ENCODE assay signal across 26 mouse cellular contexts in the genomic region with DNA sequence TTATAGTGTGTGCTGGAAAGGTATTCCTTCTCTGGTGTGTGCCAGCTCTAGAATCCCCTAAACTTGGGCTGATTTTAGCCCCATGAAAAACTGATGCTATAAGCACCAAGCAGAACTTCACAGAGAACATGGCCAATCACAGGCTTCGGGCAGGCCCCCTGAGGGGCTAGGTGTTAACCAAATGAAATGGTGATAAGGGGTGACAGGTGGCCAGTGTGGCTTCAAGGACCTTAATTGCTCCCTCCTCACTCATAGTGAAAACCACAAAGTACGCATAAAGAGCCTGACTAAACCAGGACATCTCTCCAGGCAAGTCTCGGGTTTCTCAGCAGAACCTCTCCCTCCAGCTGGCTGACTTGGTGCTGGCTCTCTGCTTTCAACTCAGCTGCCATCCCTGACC.
DNase-seq lines count a peak whose midpoint lies in the region; ATAC-seq and TF ChIP-seq lines count a peak whose summit lies in the region.
"Had no signal": no experiment of that assay in that cellular context is flagged by ENCODE, and none has a peak within 500 bp of the region (broad histone marks: within the 10 kb centered on the region; RNA-seq: fewer than 3 reads in every experiment).

No protein-coding gene starts in this region.

- no peaks in the 10 kb centered on the region for H3K27me3 ChIP-seq in heart, adult 2 months (ENCODE audit: control insufficient read depth, insufficient read depth, low read length)
- H3K27me3 ChIP-seq in CH12.LX (replicated peaks), result no peaks in the 10 kb centered on the region
- peaks cover 10% of the 10 kb centered on the region for H3K27me3 ChIP-seq in myocyte (ENCODE audit: control insufficient read depth, insufficient read depth, insufficient read length)
- H3K27me3 ChIP-seq: embryonic facial prominence, embryonic 12.5 days; embryonic facial prominence, embryonic 15.5 days; forebrain, embryonic 12.5 days had no signal

- peaks cover 65% of the 10 kb centered on the region for H3K9me3 ChIP-seq in CH12.LX (replicated peaks; ENCODE audit: low read length)
- H3K9me3 ChIP-seq: embryonic facial prominence, embryonic 12.5 days; embryonic facial prominence, embryonic 15.5 days; forebrain, embryonic 10.5 days; forebrain, embryonic 12.5 days had no signal

- no peaks in the 10 kb centered on the region for H3K36me3 ChIP-seq in heart, adult 2 months (ENCODE audit: control insufficient read depth, insufficient read depth, low read length)
- H3K36me3 ChIP-seq in CH12.LX (replicated peaks in 1 of 2; ENCODE audit: control insufficient read depth in 1 of 2, insufficient read depth in 1 of 2, low read length in 1 of 2) (no peaks in the 10 kb centered on the region), myocyte (ENCODE audit: control insufficient read depth, insufficient read depth) (no peaks in the 10 kb centered on the region)
- H3K36me3 ChIP-seq: embryonic facial prominence, embryonic 12.5 days; embryonic facial prominence, embryonic 15.5 days; forebrain, embryonic 10.5 days; forebrain, embryonic 12.5 days had no signal

- no peaks in the 10 kb centered on the region for H3K4me1 ChIP-seq in heart, adult 2 months (ENCODE audit: control insufficient read depth, insufficient read depth, low read length)
- no peaks in the 10 kb centered on the region for H3K4me1 ChIP-seq in CH12.LX (ENCODE audit: control insufficient read depth in 1 of 2, insufficient read depth in 2 of 2)
- H3K4me1 ChIP-seq: embryonic facial prominence, embryonic 12.5 days; embryonic facial prominence, embryonic 15.5 days; forebrain, embryonic 10.5 days; forebrain, embryonic 12.5 days had no signal

- TF ChIP-seq RAD21 in CH12.LX (IDR thresholded peaks at IDR 0.05; ENCODE audit: low read depth, low read length), result no peak

- H3K4me2 ChIP-seq in CH12.LX (ENCODE audit: insufficient read depth, low read depth, poor library complexity, severe bottlenecking), result no peak overlapping the region
- no peak overlapping the region for H3K4me2 ChIP-seq in myocyte (ENCODE audit: low read depth)
- H3K4me2 ChIP-seq: embryonic facial prominence, embryonic 12.5 days; embryonic facial prominence, embryonic 15.5 days; forebrain, embryonic 12.5 days had no signal

- no peak for TF ChIP-seq CTCF in gastrocnemius, adult 2 months (IDR thresholded peaks at IDR 0.05)
- TF ChIP-seq CTCF in heart, adult 2 months (IDR thresholded peaks at IDR 0.05), result no peak
- no peak for TF ChIP-seq CTCF in CH12.LX (conservative IDR thresholded peaks at IDR 0.05 in 1 of 2, IDR thresholded peaks at IDR 0.05 in 1 of 2; ENCODE audit: low read depth in 2 of 2, low read length in 2 of 2)

- H3K79me2 ChIP-seq in heart, adult 2 months (replicated peaks; ENCODE audit: control insufficient read depth, insufficient read depth, low read length), result no peaks in the 10 kb centered on the region
- H3K79me2 ChIP-seq in CH12.LX (replicated peaks; ENCODE audit: control insufficient read depth, extremely low read depth, insufficient read depth, poor library complexity, severe bottlenecking), result no peaks in the 10 kb centered on the region
- H3K79me2 ChIP-seq in myocyte (ENCODE audit: control insufficient read depth, insufficient read depth), result no peaks in the 10 kb centered on the region

- WGBS in heart, adult 2 months, result 56% methylated on average over 3 of the region's 3 CpGs

- no peak overlapping the region for H3K27ac ChIP-seq in gastrocnemius, adult 2 months
- no peak overlapping the region for H3K27ac ChIP-seq in heart, adult 2 months
- no peak overlapping the region for H3K27ac ChIP-seq in CH12.LX (ENCODE audit: insufficient read depth, low read depth)
- H3K27ac ChIP-seq: embryonic facial prominence, embryonic 12.5 days; embryonic facial prominence, embryonic 15.5 days; forebrain, embryonic 10.5 days; forebrain, embryonic 12.5 days had no signal

- intact Hi-C loops in gastrocnemius, adult 2 months (cut with DNase I), result no loop called here
- intact Hi-C loops in heart, adult 2 months (cut with DNase I), result no loop called here

- in situ Hi-C loops in CH12.LX (cut with MboI; ENCODE audit: low pct_ligation_motif_present, low pct_unique_long_range_greater_than_20kb, low sequenced_read_pairs), result no loop called here

- peak; percentile 28 for DNase-seq in gastrocnemius, adult 2 months
- DNase-seq in gastrocnemius, postnatal 10 days, result no peak
- DNase-seq in heart, adult 11 months, result peak; percentile 52
- no peak for DNase-seq in heart, adult 2 months
- peak; percentile 0 for DNase-seq in CH12.LX (ENCODE audit: extremely low read depth)
- DNase-seq in layer of hippocampus, adult 9-11 months, result no peak
- DNase-seq: adrenal gland, adult 2 months; adrenal gland, postnatal 10 days; adrenal gland, postnatal 25 days; cerebellum, adult 11 months; cerebellum, adult 18-20 months; cerebellum, adult 8-10 months; cerebellum, adult 9-11 months; cerebellum, postnatal 14 days; cerebellum, postnatal 36 days; embryo, embryonic 11 days had no signal

- H3K9ac ChIP-seq in heart, adult 2 months (ENCODE audit: low read depth, low read length), result no peak overlapping the region
- H3K9ac ChIP-seq in CH12.LX (ENCODE audit: insufficient read depth, low read depth), result no peak overlapping the region
- H3K9ac ChIP-seq: embryonic facial prominence, embryonic 12.5 days; embryonic facial prominence, embryonic 15.5 days; forebrain, embryonic 12.5 days had no signal

- no peak for TF ChIP-seq POLR2A in heart, adult 2 months (IDR thresholded peaks at IDR 0.05; ENCODE audit: insufficient read depth, low read depth, low read length)
- no peak for TF ChIP-seq POLR2A in CH12.LX (IDR thresholded peaks at IDR 0.05; ENCODE audit: low read depth, low read length)
- TF ChIP-seq POLR2A in myocyte (IDR thresholded peaks at IDR 0.05; ENCODE audit: insufficient read length, low read depth), result no peak

- no peak for ATAC-seq in monocyte, adult 5-6 weeks (replicated peaks; ENCODE audit: insufficient number of reproducible peaks, low FRiP score, low TSS enrichment, poor library complexity, severe bottlenecking)
- ATAC-seq: CD4-positive, CD25-positive, alpha-beta regulatory T cell, adult 4 months; forebrain, embryonic 14.5 days; forebrain, embryonic 16.5 days had no signal

- no peak overlapping the region for H3ac ChIP-seq in myocyte (ENCODE audit: control insufficient read depth, insufficient read length)

- dilution Hi-C loops in CH12.LX (cut with MboI; ENCODE audit: extremely low pct_ligation_motif_present, extremely low pct_unique_long_range_greater_than_20kb, low sequenced_read_pairs), result no loop called here

- TF ChIP-seq EP300 in heart, adult 2 months (IDR thresholded peaks at IDR 0.05; ENCODE audit: insufficient read depth, low read depth, low read length), result no peak
- no peak for TF ChIP-seq EP300 in CH12.LX (IDR thresholded peaks at IDR 0.05; ENCODE audit: low read length)

- no peak overlapping the region for H3K4me3 ChIP-seq in gastrocnemius, adult 2 months
- no peak overlapping the region for H3K4me3 ChIP-seq in heart, adult 2 months
- H3K4me3 ChIP-seq in CH12.LX (replicated peaks in 1 of 3; ENCODE audit: low read depth in 2 of 3, low read length in 2 of 3, poor library complexity in 1 of 3) (no peak overlapping the region), myocyte (no peak overlapping the region)
- H3K4me3 ChIP-seq: embryonic facial prominence, embryonic 12.5 days; embryonic facial prominence, embryonic 15.5 days; erythroblast, embryonic 14.5 days; forebrain, embryonic 10.5 days; forebrain, embryonic 12.5 days had no signal

TF ChIP-seq in CH12.LX, 34 proteins besides CTCF, POLR2A, EP300 and RAD21:
- TF ChIP-seq GABPA (IDR thresholded peaks at IDR 0.05; ENCODE audit: insufficient replicate concordance, low read depth, low read length) (no peak), HCFC1 (IDR thresholded peaks at IDR 0.05; ENCODE audit: low read depth, low read length) (no peak), MEF2A (IDR thresholded peaks at IDR 0.05; ENCODE audit: borderline replicate concordance, low read depth, low read length) (no peak), MAFK (IDR thresholded peaks at IDR 0.05; ENCODE audit: insufficient replicate concordance, low read length) (no peak), JUN (IDR thresholded peaks at IDR 0.05; ENCODE audit: insufficient read depth, low read depth, low read length) (no peak), NELFE (IDR thresholded peaks at IDR 0.05; ENCODE audit: low read depth, low read length) (no peak), SMC3 (IDR thresholded peaks at IDR 0.05; ENCODE audit: low read depth, low read length) (no peak), BHLHE40 (IDR thresholded peaks at IDR 0.05; ENCODE audit: low read depth, low read length) (no peak), UBTF (IDR thresholded peaks at IDR 0.05; ENCODE audit: low read depth, low read length) (no peak), ZKSCAN1 (IDR thresholded peaks at IDR 0.05; ENCODE audit: borderline replicate concordance, low read depth, low read length) (no peak), USF1 (IDR thresholded peaks at IDR 0.05; ENCODE audit: low read depth, low read length) (no peak)

TF ChIP-seq in myocyte, 11 proteins besides CTCF, POLR2A, EP300 and RAD21:
- TF ChIP-seq POLR2AphosphoS2 (IDR thresholded peaks at IDR 0.05; ENCODE audit: insufficient read length, low read depth) (no peak), MYOG (IDR thresholded peaks at IDR 0.05; ENCODE audit: control insufficient read depth in 1 of 3, insufficient read depth in 1 of 3, insufficient read length in 2 of 3, low read depth in 2 of 3) (peak in 2 of 3 experiments; percentile 21 to 74), REST (IDR thresholded peaks at IDR 0.05; ENCODE audit: insufficient read depth, insufficient read length) (no peak), E2F4 (IDR thresholded peaks at IDR 0.05; ENCODE audit: insufficient read depth) (no peak), USF1 (IDR thresholded peaks at IDR 0.05; ENCODE audit: low read depth) (no peak), MAX (IDR thresholded peaks at IDR 0.05; ENCODE audit: low read depth) (no peak), MYOD1 (IDR thresholded peaks at IDR 0.05; ENCODE audit: control insufficient read depth in 1 of 3, insufficient read length in 2 of 3, low read depth in 2 of 3) (peak in 2 of 3 experiments; percentile 74 to 75), TCF12 (IDR thresholded peaks at IDR 0.05; ENCODE audit: insufficient read depth, poor library complexity, severe bottlenecking) (no peak), SRF (IDR thresholded peaks at IDR 0.05; ENCODE audit: control insufficient read depth, insufficient read length, low read depth) (no peak), TCF3 (IDR thresholded peaks at IDR 0.05; ENCODE audit: insufficient read length, low read depth) (no peak), CEBPB (IDR thresholded peaks at IDR 0.05; ENCODE audit: insufficient read depth, poor library complexity, severe bottlenecking) (no peak)

Comparison
In these comparisons a context has a peak if more than half of its experiments do, and no peak if none do; other contexts are left out.
1. DNase-seq: peak in gastrocnemius, adult 2 months (single experiment), heart, adult 11 months (single experiment) and CH12.LX (single experiment); none in gastrocnemius, postnatal 10 days (single experiment), heart, adult 2 months (0 of 2) and layer of hippocampus, adult 9-11 months (single experiment).